Mouse (Mus musculus) cerebellum, postnatal 36 days (tissue): ENCODE results near the gene Tnfsf13b.

Experiments used
- DNase-seq, 2 experiments: peaks; one replicate each; pipeline ENCODE4 v3.0.0; 2021 to 2022; ENCODE audit warnings: mixed read lengths in 2 of 2

Gene Tnfsf13b

DNA sequence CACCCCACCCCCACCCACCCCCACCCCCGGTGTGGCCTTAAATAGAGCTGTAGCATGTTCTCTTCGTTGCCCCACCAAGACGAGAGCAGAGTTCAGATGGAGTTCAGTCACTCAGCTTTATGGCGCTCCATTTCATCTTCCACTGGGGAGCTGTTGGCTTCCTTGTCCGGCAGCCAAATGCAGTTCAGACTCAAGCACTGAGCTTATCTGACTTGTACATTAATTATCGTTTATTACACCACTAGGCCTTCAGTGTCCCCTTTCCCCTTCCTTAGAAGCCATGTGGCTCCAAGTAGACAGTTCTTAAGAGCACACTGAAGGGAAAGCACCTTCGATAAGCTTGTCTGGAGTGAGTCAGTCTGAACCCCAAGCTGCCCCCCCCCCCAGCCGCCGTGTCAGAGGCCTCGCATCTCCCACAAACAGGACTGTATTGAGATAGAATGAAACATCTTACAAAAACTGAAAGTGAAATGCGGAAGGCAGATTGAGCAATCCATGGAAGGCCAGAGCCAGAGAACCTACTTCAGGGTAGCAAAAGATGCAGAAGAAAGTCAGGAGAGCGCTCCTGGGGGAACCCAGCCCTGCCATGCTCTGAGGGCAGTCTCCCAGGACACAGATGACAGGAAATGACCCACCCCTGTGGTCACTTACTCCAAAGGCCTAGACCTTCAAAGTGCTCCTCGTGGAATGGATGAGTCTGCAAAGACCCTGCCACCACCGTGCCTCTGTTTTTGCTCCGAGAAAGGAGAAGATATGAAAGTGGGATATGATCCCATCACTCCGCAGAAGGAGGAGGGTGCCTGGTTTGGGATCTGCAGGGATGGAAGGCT lies at the start of gene Tnfsf13b:
Gene Tnfsf13b, plus strand, starts transcription at position 312 of the 830 bp plus-strand sequence.
- DNase-seq = no peak

GRCm38 (mm10) chr8:9958338-9958737 lies 47.9 kb upstream of the Tnfsf13b start:
- DNase-seq = no peak

GRCm38 (mm10) chr8:9959919-9960318 lies 46.3 kb upstream of the Tnfsf13b start:
- DNase-seq = no peak

DNA sequence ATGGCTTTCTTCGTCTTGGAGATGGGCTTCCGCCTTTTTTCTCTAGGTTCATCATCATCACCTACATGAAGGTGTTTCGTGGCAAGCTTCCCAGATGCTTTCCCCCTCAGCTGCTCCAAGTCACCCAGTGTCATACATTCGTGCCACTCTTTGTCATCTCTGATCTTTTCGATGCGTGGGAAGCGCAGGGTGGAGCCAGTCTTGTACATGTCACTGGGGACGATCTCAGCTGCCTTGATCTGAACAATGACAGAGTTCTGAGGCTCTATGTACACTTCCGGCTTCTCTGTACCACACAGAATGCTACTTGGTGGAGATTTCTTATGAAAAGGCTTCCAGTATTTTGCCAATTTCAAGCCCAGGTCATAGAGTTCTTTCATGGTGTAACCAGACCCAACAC lies 34.4 kb upstream of the Tnfsf13b start:
- DNase-seq = no peak

GRCm38 (mm10) chr8:9975276-9975675 lies 31.0 kb upstream of the Tnfsf13b start:
- no peak for DNase-seq

GRCm38 (mm10) chr8:9975898-9976611 lies 30.2 kb upstream of the Tnfsf13b start:
- peak; percentile 98 for DNase-seq

- DNase-seq = peak; percentile 8 to 10
These were observed 29.3 kb upstream of the Tnfsf13b start for GRCm38 (mm10) chr8:9977016-9977415.

- peak; percentile 100 for DNase-seq
These were observed 28.5 kb upstream of the Tnfsf13b start, which contains the start of the genes Lig4 and Abhd13 for GRCm38 (mm10) chr8:9977573-9978314. Gene Lig4 (minus strand): TSS chr8:9977686. Gene Abhd13 (plus strand): TSS chr8:9977707.

- DNase-seq = peak; percentile 49 to 51
These were observed 27.6 kb upstream of the Tnfsf13b start for GRCm38 (mm10) chr8:9978475-9979230.

DNA sequence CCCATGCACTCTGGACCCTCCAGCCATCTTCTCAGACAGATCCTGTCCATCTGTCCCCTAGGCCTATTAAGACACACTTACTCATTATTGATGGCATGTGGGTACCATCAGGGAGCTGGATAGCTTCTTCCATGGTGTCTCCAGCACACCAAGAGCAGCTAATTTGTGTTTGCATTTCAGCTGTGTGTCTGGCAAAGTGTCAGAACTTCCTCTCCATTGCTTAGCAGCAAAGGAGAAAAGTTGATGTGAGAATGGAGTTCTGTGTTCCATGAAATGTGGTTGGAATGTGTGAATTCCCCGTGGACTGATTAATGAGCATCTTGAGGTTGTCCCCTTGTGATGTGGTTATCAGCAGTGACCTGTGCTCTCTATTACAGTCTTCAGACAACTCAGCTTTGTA lies 26.5 kb upstream of the Tnfsf13b start:
- DNase-seq = no peak

GRCm38 (mm10) chr8:9980188-9980587 lies 26.1 kb upstream of the Tnfsf13b start:
- DNase-seq = no peak

DNA sequence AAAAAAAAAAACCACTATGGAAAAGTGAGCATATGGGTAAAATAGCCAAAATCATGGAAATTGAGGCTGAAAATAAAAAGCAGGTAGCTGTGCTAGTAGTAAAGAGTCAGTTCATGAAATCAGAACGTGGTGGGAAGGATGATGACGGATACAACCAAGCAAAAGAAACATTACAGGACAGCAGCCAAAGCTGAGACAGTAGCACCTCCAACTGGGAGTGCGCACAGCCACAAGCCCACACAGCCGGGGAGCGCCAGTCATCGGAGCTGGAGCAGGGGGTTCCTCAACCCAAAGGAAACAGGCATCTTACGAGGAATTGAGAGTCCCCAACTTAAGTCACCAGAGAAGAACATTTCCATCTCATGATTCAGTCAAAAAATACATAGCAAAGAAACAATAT lies 2.2 kb upstream of the Tnfsf13b start:
- no peak for DNase-seq

GRCm38 (mm10) chr8:10006986-10007659 lies 856 bp downstream of the Tnfsf13b start:
- peak; percentile 38 to 43 for DNase-seq

GRCm38 (mm10) chr8:10007660-10008028 lies 1.4 kb downstream of the Tnfsf13b start:
- DNase-seq = no peak

GRCm38 (mm10) chr8:10016252-10016651 lies 10.0 kb downstream of the Tnfsf13b start:
- DNase-seq = no peak

- peak; percentile 34 to 47 for DNase-seq
These were observed 11.0 kb downstream of the Tnfsf13b start for GRCm38 (mm10) chr8:10017231-10017630.

- no peak for DNase-seq
These were observed 24.2 kb downstream of the Tnfsf13b start for GRCm38 (mm10) chr8:10030320-10031060.

DNA sequence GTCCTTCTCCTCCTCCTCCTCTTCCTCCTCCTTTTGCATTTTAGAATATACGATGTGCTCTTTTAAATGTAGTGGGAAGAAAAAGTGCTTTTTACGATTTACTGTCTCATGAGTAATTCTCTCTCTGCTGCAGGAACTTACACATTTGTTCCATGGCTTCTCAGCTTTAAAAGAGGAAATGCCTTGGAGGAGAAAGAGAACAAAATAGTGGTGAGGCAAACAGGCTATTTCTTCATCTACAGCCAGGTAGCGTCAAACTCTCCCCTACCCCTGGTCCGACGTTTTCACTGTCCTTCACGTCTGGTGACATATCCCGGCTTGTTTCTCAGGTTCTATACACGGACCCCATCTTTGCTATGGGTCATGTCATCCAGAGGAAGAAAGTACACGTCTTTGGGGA lies 24.9 kb downstream of the Tnfsf13b start:
- no peak for DNase-seq

DNA sequence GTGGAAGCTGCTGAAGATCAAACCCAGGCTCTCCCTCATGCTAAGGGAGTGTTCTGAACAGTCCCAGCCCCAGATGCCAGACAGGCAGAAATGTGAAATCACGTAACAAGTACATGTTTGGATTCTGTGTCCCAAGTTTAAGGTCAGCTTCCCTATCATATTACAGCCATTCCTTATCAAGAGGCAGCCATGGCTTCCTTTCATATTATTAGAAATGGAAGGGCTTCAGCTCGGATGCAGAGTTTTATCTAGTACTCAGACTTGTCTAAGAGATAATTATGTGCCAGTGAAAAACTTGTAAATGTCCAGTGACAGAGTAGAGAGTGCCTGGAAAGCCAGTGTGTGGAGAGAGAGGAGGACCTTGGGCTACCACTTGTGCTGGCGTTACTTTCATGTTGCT lies 34.6 kb downstream of the Tnfsf13b start:
- no peak for DNase-seq

DNA sequence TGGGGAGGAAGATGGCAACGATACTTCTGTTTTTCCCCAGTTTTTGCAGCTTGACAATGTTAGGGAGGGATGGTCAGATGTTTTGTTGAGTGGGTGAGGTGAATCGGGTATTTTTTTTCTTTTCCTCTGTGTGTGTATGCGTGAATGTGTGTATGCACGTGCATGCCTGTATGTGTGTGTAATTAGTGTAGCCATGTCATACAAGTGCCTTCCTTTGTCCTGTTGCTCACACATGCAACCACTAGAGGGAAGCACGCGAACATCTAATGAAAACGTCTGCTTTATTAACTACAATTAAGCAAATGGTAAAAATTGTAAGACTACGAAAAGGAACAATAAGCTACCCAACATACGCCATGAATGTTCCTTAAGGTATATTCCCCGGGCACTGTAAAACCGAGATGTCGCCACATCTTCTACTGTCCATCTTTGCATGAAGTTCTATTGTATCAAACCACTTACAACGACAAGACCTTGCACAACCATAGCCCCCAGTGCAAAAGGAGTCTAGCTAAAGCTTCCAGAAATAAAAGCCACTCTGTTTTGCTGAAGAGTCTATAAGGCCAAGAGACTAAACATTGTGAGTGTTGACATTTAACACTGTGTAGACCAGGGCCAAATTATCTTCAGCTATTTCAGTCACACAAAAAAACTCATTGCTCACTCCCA lies 37.7 kb downstream of the Tnfsf13b start:
- DNase-seq = peak; percentile 27 to 43

GRCm38 (mm10) chr8:10045743-10046142 lies 39.5 kb downstream of the Tnfsf13b start:
- no peak for DNase-seq
